Mouse (Mus musculus) stomach, postnatal 0 days (tissue): Measurements from ENCODE around the gene Xirp2. TPM values are rescaled to one million over a fixed set of nuclear protein-coding genes. Genes with fewer than 3 reads are reported as not detected.

Experiments
- ATAC-seq: fragments of 200-750 bp; cut with Nextera tagmentation; 2 replicates; pipeline ENCODE4 v1.8.0; 2017; ENCODE audit not compliant: low FRiP score, low TSS enrichment
- DNase-seq: peaks from one replicate; pipeline ENCODE4 v3.0.0-alpha.2; 2016; ENCODE audit warnings: low spot score
- H3K27ac ChIP-seq: fragments of 300-500 bp; sonication (generic); replicated peaks from 2 replicates; pipeline ENCODE4 v1.5.1; 2014; ENCODE audit warnings: mild to moderate bottlenecking, control low read depth
- H3K27me3 ChIP-seq: fragments of 300-500 bp; sonication (generic); 2 replicates; pipeline ENCODE4 v1.6.1; 2014; ENCODE audit warnings: low read length; ENCODE audit not compliant: control insufficient read depth, insufficient read depth
- H3K36me3 ChIP-seq: fragments of 300-500 bp; sonication (generic); 2 replicates; pipeline ENCODE4 v1.6.1; 2014; ENCODE audit warnings: low read length, mixed read lengths; ENCODE audit not compliant: control insufficient read depth, insufficient read depth
- H3K4me1 ChIP-seq: fragments of 300-500 bp; sonication (generic); replicated peaks from 2 replicates; pipeline ENCODE4 v1.6.1; 2014; ENCODE audit warnings: antibody characterized with exemption; ENCODE audit not compliant: control insufficient read depth, insufficient read depth
- H3K4me2 ChIP-seq: fragments of 300-500 bp; sonication (generic); replicated peaks from 2 replicates; pipeline ENCODE4 v1.6.1; 2014; ENCODE audit warnings: low read depth, mild to moderate bottlenecking, control low read depth, moderate library complexity
- H3K4me3 ChIP-seq: fragments of 300-500 bp; sonication (generic); 2 replicates; pipeline ENCODE4 v1.5.1; 2014; ENCODE audit warnings: low read depth, low read length, control low read depth
- H3K9ac ChIP-seq: fragments of 300-500 bp; sonication (generic); 2 replicates; pipeline ENCODE4 v1.6.1; 2014; ENCODE audit warnings: mild to moderate bottlenecking, low read length, control low read depth, mixed read lengths
- H3K9me3 ChIP-seq: fragments of 300-500 bp; sonication (generic); 2 replicates; pipeline ENCODE4 v1.6.1; 2016; ENCODE audit warnings: low read length; ENCODE audit not compliant: control insufficient read depth
- CTCF ChIP-seq: IDR thresholded peaks from 2 replicates; pipeline ENCODE4 v1.5.1; 2016; ENCODE audit warnings: antibody characterized with exemption, low read depth, mild to moderate bottlenecking, moderate library complexity
- EP300 ChIP-seq: optimal IDR thresholded peaks from 2 replicates; pipeline ENCODE3; 2016; ENCODE audit warnings: antibody characterized with exemption
- WGBS: fragments of 180-500 bp; shearing (Covaris S2); extraction: QIAGEN DNeasy Blood & Tissue Kit; methylation state at CpG from one replicate; pipeline ENCODE4 v1.1.7; 2014; 5-methylcytosine and 5-hydroxymethylcytosine counted together
- polyA plus RNA-seq: library from polyadenylated mRNA; unstranded; fragments of >200 nt; fragmentation: Nextera tagmentation; extraction: Ambion mirVana; gene quantifications from 2 replicates; pipeline ENCODE4 v1.2.1, GENCODE M21; 2015

The Xirp2 gene
- polyA plus RNA-seq, 1 experiment from 2014 or later, result 0.01 TPM

DNA sequence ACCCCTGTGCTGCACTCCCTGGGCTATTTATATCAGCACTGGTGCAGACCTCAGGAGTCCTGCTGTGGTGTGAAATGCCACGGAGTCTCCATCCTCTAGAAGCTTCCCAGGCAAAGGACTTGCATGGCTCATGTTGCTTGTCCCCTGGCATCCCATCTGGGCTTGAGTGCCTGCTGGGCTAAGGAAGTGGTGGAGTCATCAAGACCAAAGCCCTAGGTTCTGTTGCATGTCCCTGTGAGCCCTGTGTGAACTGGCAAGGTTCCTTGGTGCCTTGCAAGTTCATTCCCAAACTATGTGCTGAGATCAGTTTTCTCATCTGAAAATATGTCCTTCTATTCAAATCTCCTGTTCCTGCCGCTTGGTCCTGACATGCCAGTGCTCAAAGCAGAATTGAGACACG lies 35.2 kb downstream of the Xirp2 start:
- ATAC-seq (no peak), DNase-seq (no peak)
- Histone ChIP-seq H3K9ac (no peak overlapping the region), H3K4me2 (no peak overlapping the region), H3K9me3 (no peaks in the 10 kb centered on the region), H3K4me1 (no peaks in the 10 kb centered on the region), H3K4me3 (no peak overlapping the region), H3K36me3 (no peaks in the 10 kb centered on the region), H3K27me3 (no peaks in the 10 kb centered on the region), H3K27ac (no peak overlapping the region)
- TF ChIP-seq EP300 (no peak), CTCF (no peak)
- 66% methylated on average over 3 of the region's 3 CpGs for WGBS

GRCm38 (mm10) chr2:67486721-67487120 lies 40.9 kb downstream of the Xirp2 start:
- TF ChIP-seq EP300, result no peak
- TF ChIP-seq CTCF, result no peak
- H3K36me3 ChIP-seq, result no peaks in the 10 kb centered on the region
- 86% methylated on average over 6 of the region's 6 CpGs for WGBS
- no peaks in the 10 kb centered on the region for H3K4me1 ChIP-seq
- no peak overlapping the region for H3K27ac ChIP-seq
- H3K9me3 ChIP-seq, result no peaks in the 10 kb centered on the region
- no peak overlapping the region for H3K4me2 ChIP-seq
- ATAC-seq (no peak), DNase-seq (no peak)
- no peak overlapping the region for H3K4me3 ChIP-seq
- no peak overlapping the region for H3K9ac ChIP-seq
- no peaks in the 10 kb centered on the region for H3K27me3 ChIP-seq

DNA sequence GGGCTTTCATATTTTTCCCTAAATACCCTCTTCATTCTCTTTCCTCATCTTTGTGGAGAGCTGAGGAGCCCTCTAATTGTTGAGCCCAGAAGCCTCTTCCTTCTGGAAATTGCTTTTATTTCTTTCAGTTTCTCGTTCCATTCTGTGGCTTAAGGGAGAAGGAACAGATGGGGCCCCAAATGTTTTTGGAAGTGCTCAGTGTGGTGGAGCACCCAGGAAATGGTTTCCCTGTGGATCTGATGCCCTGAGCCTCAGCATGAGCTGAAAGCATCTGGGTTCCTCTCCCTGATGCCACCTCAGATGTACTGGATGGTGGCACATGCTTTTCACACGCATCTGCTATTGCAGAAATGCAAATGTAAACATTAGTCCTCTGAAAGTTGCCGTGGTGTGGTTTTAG lies 41.4 kb downstream of the Xirp2 start:
- Histone ChIP-seq H3K4me2 (no peak overlapping the region), H3K4me1 (no peaks in the 10 kb centered on the region), H3K9ac (no peak overlapping the region), H3K27ac (no peak overlapping the region), H3K27me3 (no peaks in the 10 kb centered on the region), H3K4me3 (no peak overlapping the region), H3K9me3 (no peaks in the 10 kb centered on the region), H3K36me3 (no peaks in the 10 kb centered on the region)
- DNase-seq (no peak), ATAC-seq (no peak)
- 65% methylated on average over 3 of the region's 3 CpGs for WGBS
- no peak for TF ChIP-seq EP300
- no peak for TF ChIP-seq CTCF

DNA sequence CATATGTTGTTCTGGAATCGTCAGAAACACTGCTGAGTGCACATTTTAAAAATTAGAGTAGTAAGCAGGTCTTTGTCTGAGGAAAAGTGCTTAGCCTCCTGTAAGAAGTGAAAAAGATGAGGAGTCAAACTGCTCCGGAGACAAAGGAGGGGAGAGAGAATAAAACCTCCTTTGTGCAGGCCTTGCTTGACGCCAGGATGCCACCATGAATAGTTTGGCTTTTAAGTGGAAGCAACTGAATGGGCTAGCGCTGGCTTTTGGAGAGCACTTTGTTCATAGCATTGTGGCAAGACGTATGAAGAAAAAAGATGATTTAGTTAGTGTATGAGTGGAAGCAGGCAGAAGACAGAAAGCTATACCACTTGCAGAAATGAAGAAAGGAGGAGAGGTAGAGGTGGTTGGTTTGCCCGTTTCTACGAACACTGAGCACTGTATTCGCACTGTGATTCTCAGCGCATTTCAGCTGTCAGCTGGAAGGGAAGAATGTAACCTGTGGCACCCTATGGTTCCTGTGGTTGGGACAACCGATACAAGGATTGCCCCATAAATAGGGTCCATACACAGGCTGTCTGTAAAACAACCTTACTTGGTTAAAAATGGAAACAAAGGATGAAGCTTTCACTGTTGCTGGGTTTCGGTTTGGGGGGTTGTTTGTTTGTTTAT lies 42.8 kb downstream of the Xirp2 start:
- Histone ChIP-seq H3K9ac (no peak overlapping the region), H3K4me1 (no peaks in the 10 kb centered on the region), H3K9me3 (no peaks in the 10 kb centered on the region), H3K27ac (no peak overlapping the region), H3K36me3 (no peaks in the 10 kb centered on the region), H3K4me3 (no peak overlapping the region), H3K27me3 (no peaks in the 10 kb centered on the region), H3K4me2 (no peak overlapping the region)
- ATAC-seq (no peak), DNase-seq (no peak)
- no peak for TF ChIP-seq EP300
- no peak for TF ChIP-seq CTCF
- 82% methylated on average over 11 of the region's 11 CpGs for WGBS

- no peaks in the 10 kb centered on the region for H3K9me3 ChIP-seq
- H3K4me2 ChIP-seq, result no peak overlapping the region
- no peaks in the 10 kb centered on the region for H3K36me3 ChIP-seq
- no peak for DNase-seq
- no peaks in the 10 kb centered on the region for H3K4me1 ChIP-seq
- 63% methylated on average over 8 of the region's 8 CpGs for WGBS
- no peak for ATAC-seq
- H3K9ac ChIP-seq, result no peak overlapping the region
- no peak overlapping the region for H3K4me3 ChIP-seq
- H3K27ac ChIP-seq, result no peak overlapping the region
- no peaks in the 10 kb centered on the region for H3K27me3 ChIP-seq
- TF ChIP-seq CTCF, result no peak
- no peak for TF ChIP-seq EP300
Observed at GRCm38 (mm10) chr2:67489128-67489492, 43.3 kb downstream of the Xirp2 start.

DNA sequence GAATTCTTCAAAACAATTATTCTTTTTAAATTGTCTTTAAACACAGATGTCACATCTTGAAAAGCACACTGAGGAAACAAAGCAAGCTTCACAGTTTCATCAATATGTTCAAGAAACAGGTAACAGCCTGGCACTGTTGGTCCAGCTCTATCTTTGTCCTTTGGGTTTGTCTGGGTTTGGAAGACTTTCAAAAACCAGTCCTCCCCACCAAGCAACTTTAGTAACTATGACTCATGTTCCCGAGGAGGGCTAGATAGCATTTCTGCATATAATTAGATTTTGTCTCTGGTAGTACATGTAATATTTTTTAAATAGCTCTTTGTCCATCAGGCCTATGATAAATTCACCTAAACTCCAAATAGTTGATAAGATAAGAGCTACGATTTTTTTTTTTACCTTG lies 59.7 kb downstream of the Xirp2 start:
- Histone ChIP-seq H3K27me3 (no peaks in the 10 kb centered on the region), H3K36me3 (no peaks in the 10 kb centered on the region), H3K4me1 (no peaks in the 10 kb centered on the region), H3K9ac (no peak overlapping the region), H3K27ac (no peak overlapping the region), H3K4me2 (no peak overlapping the region), H3K4me3 (no peak overlapping the region), H3K9me3 (no peaks in the 10 kb centered on the region)
- DNase-seq (no peak), ATAC-seq (no peak)
- TF ChIP-seq EP300, result no peak
- TF ChIP-seq CTCF, result no peak
- 40% methylated on average over 2 of the region's 2 CpGs for WGBS
